Mouse (Mus musculus) embryonic fibroblast, embryonic 13.5 days (primary cell): ENCODE data around the gene Cyth4.

Experiments used
- CTCF ChIP-seq: IDR thresholded peaks from 2 replicates; pipeline ENCODE4 v1.5.1; 2011; ENCODE audit warnings: mild to moderate bottlenecking, control low read depth, low read length, moderate library complexity, borderline replicate concordance; ENCODE audit not compliant: insufficient read depth
- POLR2A ChIP-seq: IDR thresholded peaks from 2 replicates; pipeline ENCODE4 v1.6.1; 2011; ENCODE audit warnings: low read depth, mild to moderate bottlenecking, control low read depth, low read length, moderate library complexity

- no peak for TF ChIP-seq POLR2A
- no peak for TF ChIP-seq CTCF
These were observed 26.7 kb upstream of the Cyth4 start for GRCm38 (mm10) chr15:78570170-78570569.
